Mouse (Mus musculus): ENCODE data around the gene Lurap1.

The Lurap1 gene

DNA sequence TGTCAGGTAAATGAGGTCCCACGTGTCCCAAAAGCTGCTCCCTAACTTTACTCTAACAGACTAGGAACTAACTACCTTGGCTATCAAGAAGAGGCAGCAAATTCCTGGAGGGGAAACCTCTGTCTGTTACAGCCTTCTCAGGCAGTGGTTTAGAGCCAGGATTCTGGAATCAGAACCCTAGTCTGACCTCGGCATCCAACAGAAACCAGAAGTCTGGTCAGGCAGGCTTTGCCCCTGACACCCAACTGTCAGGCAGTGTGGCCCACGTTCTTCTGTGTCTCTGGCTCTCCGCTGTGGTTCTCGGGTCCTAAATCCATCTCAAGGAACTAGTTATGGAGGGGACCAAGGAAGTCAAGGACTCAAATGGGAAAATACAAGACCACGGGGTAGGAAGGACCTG lies at the start of gene Lurap1:
Gene Lurap1 (minus strand): TSS at position 101 of the 400 bp plus-strand sequence.
- no peak for DNase-seq (ENCODE audit: low spot score in 2 of 2)

DNA sequence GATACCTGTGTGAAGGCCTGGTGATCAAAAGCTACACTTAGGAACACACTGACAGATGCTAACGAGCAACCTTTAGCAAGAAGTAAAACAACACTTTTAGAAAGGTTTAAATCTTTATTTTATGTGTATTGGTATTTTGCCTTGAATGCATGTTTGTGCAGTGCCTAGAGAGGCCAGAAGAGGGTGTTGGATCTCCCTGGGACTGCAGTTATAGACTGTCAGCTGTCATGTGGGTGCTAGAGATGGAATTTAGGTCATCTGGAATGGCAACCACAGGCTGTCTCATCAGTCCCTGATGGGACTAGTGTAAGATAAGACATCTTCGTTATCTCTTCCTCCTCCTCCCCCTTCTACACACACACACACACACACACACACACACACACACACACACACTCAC lies 47.3 kb upstream of the Lurap1 start:
- DNase-seq (ENCODE audit: low spot score in 2 of 2), result no peak

DNA sequence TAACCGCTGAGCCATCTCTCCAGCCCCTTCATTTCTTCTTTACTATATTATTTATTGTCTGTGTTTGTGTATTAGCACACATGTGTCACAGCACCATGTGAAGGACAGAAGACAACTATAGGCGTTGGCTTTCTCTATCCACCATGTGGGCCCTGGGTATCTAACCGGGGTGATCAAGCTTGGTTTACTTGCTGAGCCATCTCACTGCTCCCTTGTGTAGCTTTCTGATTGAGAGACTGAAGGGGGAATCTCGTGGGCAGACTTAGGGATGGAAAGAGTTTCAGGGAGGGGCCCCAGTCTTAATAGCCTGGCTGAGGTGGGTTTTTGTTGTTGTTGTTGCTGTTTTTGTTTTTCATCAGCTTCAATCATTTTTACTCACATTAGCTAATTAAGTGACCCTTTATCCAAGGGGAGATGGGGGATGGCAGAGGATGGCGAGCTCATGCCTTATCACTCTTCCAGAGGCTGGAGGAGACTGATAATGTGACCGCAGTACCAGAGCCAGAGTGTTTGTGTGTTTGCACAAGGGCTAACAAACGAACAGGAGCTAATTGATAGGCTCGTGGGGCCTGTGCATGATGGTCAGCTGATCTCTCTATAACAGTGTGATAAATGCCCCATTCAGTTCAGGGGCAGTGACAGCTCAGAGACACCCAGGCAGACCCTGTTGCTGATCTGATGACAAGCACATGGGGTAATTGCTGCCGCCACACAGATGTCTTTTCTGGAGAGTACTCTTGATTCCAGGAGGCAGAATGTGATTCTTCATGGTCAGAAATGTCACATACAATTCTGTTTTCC lies 42.6 kb upstream of the Lurap1 start:
- DNase-seq (ENCODE audit: low spot score in 2 of 2), result no peak

DNA sequence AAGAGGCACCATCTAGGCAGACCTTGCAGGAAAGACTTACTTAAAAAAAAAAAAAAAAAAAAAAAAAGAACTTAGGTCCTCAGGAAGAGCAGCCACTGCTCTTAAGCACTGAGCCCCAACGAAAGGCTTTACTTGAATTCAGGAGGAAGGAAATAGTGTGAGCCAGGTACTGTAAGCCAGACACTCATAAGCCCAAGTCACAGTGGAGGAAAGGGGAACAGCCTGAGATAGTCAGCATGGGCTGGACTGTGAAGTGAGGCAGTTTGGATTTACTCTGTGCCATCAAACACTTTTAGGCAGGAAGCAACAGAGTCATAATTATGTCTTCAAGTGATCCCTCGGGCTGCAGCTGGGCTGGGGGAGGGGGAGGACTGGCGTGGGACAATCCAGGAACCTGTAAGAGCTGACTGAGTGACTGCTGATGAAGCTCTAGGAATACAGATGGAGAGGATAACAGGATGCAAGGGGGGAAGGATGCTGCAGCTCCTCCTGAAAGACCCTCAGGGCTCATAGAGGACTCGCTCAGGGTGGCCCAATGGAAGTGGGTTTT lies 41.2 kb upstream of the Lurap1 start:
- DNase-seq (ENCODE audit: low spot score in 2 of 2), result no peak

DNA sequence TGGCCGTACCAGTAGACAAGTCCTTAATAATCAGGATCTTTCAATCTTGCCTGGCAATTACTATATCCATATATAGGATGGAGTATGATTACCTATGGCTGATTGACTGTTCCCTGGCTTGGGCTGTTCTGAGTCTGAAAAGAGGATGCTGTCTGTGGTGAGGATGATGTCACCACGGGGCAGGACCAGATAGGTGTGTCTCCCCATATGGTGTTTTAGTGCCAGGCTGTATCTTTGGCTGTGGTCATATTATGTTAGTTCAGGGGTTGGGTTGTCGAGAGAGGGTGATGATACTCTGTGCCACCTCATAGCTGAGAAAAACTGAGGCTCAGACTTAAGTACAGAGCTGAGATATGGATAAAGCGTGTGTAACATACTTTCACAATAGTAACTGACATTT lies 33.9 kb upstream of the Lurap1 start:
- DNase-seq (ENCODE audit: low spot score in 2 of 2), result no peak

DNA sequence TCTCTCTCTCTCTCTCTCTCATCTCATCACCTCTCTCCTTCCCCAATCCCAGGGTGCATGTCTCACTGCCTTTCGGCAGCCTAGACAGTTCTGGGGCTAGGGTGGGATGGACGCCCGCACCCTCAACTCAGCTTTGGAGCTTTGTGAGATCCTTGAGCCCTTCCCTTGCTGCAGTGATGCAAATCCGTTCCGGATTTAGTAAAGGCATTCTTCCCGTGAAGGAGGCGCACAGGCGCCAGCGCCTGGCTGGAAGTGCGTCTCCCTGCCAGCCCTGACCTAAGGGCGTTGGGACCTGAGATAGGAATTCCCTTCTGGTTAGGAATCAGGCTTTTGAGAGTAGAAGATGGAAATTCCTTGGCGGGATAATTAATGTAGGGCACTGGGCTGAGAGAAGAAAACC lies 31.6 kb upstream of the Lurap1 start:
- no peak for DNase-seq (ENCODE audit: low spot score in 2 of 2)

DNA sequence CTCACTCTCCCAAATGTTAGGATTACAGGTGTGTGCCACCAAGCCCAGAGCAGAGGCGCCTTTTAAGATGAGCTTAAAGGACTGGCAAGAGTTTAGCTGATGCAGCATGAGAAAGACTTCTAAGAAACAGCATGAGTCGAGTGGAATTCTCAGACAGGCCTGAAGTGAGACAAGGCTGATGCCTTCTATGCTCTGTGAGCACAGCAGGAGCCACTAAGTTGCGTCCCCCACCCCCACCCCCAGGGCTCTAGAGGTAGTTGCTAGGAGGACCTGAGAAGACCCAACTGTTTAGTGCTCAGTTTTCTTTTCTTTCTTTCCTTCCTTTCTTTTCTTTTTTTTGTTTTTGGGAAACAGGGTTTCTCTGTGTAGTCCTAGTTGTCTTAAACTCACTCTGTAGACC lies 30.9 kb upstream of the Lurap1 start:
- no peak for DNase-seq (ENCODE audit: low spot score in 2 of 2)

DNA sequence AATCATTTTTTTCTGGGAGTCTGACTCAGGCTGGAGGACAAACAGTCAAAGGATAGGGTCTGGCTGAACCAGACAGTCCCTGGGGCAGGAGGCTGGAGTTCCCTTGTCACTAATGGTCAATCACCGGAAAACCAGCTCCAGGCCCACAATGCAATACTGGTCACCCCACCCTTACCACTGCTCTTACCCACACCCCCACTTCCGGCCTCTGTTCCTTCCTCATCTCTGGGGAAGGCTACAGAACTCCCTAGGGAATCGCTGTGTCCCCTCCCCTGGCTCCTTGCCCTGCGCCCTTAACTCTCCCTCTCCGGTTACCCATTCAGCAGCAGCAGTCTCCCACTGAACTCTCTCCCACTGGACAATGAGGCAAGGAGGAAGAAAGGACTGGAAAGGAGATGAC lies 26.0 kb upstream of the Lurap1 start:
- DNase-seq (ENCODE audit: low spot score in 2 of 2), result peak in 1 of 2 experiments; percentile 63

DNA sequence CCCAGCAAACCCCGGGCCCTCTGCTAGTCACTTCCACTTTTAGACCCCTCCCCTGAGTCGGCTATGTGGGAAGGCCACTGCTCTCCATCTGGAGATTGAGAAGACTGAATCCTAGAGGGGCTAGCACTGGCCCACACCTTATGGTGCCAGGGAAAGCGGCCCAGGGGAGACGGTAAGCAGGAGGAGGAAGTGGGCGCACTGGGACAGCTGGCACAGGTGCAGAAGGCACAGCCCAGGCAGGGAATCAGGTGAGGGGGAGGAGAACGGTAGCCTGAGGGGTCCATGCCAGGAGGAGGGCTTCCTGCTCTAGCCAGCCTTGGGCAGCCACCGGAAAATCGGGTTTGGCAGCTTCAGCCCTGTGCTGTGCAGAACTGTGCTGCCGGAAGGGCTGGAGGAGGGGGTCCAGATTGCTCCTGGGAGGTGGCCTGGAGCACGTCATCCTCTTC lies 25.4 kb upstream of the Lurap1 start:
- peak; percentile 68 to 84 for DNase-seq (ENCODE audit: low spot score in 2 of 2)

DNA sequence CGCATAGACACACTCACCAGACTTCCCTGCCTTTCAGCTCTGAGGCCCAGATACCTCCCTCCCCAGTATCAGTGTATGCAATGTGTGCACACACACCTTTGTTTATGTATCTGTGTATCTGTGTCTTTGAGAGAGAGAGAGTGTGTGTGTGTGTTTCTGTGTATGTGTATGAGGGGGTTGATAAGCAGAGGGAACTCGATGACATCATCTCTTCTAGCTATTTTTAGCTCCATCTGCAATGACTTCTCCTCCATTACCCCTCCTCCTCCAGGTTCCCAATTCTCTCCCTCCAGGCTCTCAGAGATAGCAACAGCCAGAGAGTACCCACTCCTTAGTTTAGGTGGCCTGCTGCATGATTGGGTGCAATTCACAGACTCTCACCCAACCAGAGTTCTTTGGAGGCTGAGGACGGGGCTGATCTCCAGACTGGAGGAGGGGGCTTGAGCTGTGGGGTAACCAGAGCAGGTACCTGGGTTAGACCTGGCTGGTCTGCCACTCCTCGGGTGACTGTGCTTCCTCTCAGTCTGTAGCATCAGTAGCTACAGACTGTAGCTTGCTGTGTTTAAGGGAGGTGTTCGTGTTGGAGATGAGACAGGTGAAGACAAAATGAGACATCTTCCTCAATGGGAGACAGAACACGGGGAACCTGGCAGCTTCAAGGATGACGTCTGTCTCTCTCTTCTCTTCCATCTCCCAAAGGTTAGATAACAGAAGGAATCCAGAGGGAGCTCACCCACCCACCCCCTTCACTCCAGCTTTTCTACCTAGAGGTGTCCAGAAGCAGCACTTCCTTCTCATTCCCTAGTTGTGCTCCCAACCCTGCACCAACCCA lies 24.8 kb upstream of the Lurap1 start:
- DNase-seq (ENCODE audit: low spot score in 2 of 2), result no peak

DNA sequence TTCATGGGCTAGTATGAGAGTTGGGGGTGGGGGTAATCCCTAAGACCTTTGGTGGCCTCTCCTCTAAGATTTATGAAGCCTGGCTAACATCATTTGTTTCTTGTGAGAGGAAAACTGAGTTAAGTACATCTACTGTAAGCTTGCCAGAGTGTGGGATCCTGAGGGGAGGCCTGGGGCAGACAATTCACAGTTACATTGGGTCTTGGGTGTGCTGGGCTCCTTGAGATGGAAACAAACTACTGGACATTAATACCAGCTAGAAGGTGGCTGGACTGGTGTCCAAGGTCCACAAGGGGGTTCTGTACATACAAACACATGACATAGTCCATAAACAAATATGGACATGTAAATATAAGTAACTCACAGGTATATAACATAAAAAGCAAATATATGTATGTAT lies 24.0 kb upstream of the Lurap1 start:
- no peak for DNase-seq (ENCODE audit: low spot score in 2 of 2)

DNA sequence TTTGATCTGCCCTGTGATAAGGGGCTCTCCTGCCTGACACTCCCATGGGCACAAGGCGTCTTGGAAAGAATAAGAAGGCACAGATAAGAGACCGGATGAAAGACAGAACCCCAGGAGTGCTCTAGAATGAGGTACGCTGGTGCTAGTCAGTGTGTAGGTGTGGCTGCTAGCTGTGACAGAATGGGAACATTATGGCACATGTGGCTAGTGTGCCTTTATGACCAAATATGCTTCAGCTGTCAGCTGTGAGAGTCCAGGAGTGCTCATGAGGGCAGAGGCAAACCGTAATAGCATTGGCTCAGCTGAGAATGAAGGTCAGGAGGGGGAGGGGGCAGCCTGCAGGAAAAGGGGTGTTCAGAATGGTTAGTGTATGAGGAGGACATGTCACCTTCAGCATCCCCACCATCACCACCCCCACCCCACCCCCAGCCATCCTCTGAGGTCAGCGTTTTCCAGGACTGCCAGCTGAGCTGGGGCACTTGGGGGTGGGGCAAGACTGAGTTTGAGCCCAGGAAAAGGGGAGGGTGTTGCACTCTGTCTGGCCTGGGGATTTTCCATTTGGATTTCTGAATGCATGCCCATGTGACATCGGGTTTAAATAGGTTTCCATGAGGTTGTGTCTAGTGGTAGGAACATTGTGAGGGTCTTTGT lies 23.5 kb upstream of the Lurap1 start:
- DNase-seq (ENCODE audit: low spot score in 2 of 2), result no peak

DNA sequence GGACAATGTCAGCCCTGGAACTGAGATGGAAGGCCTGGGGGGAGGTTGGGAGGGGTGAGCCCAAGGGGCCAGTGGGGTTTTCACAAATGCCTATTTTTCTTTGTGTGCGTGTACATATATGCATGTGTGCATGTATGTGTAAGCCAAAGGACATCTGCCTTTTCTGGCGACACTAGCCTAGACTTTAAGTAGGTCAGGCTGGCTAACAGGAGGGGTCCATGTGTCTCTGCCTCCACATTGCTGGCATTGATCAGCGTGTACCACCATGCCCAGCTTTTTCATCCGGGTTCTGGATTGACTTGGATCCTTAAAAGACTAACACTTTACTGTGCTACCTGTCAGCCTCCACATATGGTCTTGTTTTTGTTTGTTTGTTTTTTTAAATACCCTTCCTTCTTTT lies 22.6 kb upstream of the Lurap1 start:
- DNase-seq (ENCODE audit: low spot score in 2 of 2), result no peak

DNA sequence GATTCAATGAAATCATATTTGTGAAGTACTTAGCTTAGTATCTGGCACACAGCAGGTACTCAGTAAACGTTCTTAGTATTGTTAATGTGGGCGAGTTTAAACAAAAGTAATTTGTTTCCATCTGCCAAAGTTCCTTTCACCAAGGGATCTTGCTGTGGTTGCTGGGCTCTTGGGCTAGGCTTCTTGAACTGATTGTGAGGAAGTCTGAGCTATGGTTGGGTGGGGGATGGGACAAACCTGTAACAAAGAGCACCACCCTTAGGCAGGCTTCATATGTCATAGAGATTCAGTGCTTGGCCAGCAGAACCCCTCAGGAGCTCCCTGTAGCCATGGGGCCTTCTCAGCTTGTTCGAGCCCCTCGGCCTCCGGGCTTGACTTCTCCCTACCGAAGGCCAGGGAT lies 21.9 kb upstream of the Lurap1 start, which contains the start of the genes 1700042G07Rik and Gm49337:
Gene 1700042G07Rik (plus strand): TSS at position 301 of the 400 bp plus-strand sequence.
Gene Gm49337 (plus strand): TSS at position 313 of the 400 bp plus-strand sequence.
- no peak for DNase-seq (ENCODE audit: low spot score in 2 of 2)

DNA sequence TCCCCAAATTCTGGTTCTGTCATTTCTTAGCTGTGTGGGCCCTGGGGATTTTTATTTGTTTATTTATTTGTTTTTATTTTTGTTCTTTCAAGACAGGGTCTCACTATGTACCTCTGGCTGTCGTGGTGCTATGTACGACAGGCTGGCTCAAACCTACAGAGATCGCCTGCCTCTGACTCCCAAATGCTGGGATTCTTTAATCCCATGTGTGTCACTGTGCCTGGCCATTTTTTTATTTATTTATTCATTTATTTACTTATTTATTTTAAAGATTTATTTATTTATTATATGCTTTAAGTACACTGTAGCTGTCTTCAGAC lies 18.2 kb upstream of the Lurap1 start:
- no peak for DNase-seq (ENCODE audit: low spot score in 2 of 2)

DNA sequence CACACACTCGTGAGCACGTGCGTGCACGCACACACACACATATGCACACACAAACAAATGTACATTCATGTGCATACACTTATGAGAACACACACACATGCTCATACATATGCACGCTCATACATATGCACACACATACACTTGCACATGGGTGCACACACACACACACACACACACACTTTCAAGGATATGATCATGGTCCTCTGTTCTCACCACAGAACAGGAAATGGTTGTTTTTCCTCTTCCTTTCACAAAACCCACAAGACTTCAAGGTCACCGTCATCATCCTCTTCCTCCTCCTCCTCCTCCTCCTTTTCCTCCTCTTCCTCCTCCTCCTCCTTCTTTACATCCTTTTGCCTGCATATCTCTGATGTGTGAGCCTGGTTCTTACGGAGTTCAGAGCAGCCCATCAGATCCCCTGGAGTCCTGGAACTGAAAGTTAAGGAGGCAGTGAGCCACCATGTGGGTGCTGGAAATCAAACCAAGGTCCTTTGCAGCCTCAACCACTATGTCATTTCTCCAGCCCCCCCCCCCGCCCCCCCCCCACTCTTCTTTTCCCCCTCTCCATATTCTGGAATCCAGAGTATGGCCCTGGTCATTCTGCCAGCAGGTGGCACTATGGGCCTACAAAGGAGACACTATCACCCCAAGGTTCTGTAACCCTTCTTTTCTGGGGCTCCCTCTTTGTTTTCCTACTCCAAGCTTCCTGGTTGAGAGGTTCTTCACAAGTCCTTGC lies 17.6 kb upstream of the Lurap1 start:
- DNase-seq (ENCODE audit: low spot score in 2 of 2), result peak; percentile 50 to 65

DNA sequence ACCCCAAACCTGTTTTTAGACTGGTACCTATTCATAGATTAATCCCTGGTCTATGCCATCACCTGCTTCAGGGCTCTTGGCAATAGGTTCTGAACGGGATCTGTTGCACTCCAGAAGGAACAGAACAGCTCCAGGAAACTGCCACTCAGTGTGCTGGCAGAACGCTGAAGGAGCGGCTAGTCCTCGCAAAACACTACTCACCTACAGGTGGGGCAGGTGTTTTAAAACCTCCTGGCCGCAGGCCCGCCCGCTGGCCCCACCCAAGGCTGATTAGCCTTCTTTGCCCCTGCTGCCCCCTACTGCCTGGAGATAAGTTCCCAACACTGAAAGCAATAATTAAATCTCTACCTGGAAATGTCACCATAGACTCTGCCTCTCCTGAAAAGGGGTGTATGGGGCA lies 16.3 kb upstream of the Lurap1 start, which contains the start of gene Tspan1:
Gene Tspan1 (minus strand): TSS at position 198 of the 400 bp plus-strand sequence.
- DNase-seq (ENCODE audit: low spot score in 2 of 2), result peak; percentile 60 to 71

DNA sequence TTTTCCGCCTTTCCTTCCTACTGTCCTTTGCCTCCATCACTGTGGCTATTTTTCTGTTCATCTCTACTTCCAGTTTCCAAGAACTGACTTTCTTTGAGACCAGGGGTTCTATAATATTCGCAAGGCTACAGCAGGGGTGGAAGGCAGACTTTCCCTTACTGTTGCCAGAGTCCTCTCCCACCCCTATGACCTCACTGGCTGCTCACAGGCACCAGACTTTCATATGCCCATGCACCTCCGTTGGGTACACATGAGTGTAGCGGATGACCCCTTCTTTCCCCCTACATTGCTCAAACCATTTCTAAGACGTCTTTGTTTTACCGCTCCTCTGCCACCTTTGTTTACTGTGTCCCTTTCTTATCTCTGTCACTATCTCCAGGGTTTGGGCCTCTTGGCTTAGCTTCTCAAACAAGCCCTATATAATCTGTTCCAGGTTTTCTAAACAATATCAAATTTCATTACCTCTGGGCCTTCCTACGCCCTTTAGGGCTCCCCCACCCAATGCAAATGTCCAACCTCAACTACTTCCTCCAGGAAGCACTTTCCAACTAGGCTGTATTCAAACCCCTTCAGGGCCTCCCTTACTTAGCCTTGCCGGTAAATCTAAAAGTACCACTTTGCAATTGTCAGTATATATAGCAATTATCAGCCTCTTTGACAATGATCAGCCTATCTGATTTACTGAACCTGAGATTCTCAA lies 14.7 kb upstream of the Lurap1 start:
- DNase-seq (ENCODE audit: low spot score in 2 of 2), result no peak

DNA sequence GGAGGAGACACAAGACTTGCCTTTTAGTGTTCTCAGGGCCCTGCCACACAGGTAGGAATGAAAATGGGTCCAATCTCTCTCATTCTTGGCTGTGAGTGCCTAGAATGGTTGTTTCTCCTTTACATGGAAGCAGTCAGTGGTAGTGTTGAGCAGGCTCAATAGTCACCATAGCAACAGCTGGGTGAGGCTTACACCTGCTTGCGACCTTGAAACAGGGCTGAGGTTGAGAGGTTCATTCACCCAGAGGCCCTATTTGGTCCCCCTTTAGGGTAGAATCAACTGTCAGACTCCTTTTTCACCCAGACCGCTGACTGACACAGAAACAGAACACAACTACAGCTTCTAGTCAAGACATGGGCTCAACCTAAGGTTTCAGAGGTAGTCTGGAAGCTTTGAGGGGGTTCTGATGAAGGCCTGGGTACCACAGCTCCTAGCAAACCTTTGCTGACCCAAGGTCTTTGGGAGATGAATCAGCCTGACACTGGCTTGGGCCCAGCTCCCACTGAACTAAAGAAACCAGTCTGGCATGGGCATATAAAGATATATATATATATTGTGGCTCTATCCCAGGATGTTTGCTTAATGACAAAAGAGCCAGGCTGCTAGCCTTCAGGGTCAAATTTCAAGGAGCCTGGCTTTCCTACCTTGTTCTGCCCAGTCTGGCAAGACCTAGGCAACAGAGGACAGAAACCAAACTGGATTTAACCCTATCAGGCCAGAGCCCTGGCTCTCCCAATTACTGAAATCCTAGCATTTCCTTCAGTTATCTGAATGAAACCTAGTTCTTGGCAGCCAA lies 13.8 kb upstream of the Lurap1 start:
- DNase-seq (ENCODE audit: low spot score in 2 of 2), result no peak

DNA sequence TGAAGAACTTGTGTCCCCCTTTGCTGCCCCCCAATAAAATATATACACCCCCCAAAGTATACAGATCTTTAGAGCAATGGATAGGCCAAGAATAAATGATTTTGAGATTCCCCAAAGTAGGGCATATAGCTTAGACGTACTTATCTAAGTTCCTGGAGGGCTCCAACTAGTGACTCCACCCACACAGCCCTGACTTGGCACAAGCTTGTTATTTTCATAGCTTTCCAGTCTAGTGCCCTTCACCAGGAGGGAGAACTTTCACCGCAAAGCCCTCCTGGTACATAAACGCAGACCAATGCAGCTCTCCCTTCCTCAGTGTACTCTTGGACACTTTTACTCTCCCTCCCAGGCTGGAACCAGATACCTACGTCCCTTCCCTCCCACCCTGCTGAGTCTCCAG lies 11.0 kb upstream of the Lurap1 start:
- no peak for DNase-seq (ENCODE audit: low spot score in 2 of 2)

All from urinary bladder, postnatal 36 days (tissue).